Mouse (Mus musculus) stomach, postnatal 0 days (tissue): ENCODE data around the gene Depp1.

Experiments
- CTCF ChIP-seq: IDR thresholded peaks from 2 replicates; pipeline ENCODE4 v1.5.1; 2016; ENCODE audit warnings: antibody characterized with exemption, low read depth, mild to moderate bottlenecking, moderate library complexity
- EP300 ChIP-seq: optimal IDR thresholded peaks from 2 replicates; pipeline ENCODE3; 2016; ENCODE audit warnings: antibody characterized with exemption

DNA sequence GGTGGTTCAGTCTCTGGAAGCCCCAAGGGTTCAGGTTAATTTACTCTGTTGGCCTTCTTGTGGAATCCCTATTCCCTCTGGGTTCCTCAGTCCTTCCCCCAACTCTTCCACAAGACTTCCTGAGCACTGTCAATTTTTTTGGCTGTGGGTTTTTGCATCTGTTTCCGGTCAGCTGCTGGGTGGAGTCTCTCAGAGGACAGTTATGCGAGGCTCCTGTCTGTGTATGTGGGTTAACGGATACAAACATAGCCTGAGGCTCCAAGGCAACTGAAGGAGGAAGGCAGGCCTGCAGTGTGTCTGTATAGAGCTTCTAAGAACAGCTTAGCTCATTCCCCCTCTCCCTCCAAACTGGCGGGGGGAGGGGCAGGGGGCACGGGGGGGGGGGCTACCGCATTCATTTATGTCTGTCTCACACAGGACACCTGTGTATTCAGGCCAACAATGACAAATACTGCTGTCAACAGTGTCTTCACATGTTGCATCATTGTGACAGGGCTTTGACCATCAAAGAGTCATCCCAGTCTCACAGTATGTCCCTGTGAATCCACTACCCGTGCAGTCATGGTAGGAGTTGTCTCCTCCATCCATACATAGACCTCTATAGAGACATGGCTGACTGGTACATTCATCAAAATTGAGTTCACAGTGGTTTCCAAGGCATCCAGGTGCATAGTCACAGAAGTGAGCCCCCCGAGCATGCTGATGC is 28.9 kb upstream of the Depp1 start:
- TF ChIP-seq CTCF (no peak), EP300 (no peak)
